Mouse (Mus musculus) right cerebral cortex, postnatal 14 days (tissue): ENCODE measurements at regions not wholly inside any gene's neighbourhood (a gene's known extent, or its start where the extent isn't known, plus 50 kb on each side); places are given as distances from the start of the nearest gene placed in this dataset.

Source experiments
- DNase-seq: peaks from one replicate; pipeline ENCODE4 v3.0.0; 2022

- DNase-seq: no peak
These were observed 745.9 kb downstream of the Tmem182 start for GRCm38 (mm10) chr1:41551271-41551670.

GRCm38 (mm10) chr1:41555607-41556006, 750.2 kb downstream of the Tmem182 start:
- no peak for DNase-seq

- DNase-seq: no peak
These were observed 753.8 kb downstream of the Tmem182 start for GRCm38 (mm10) chr1:41559101-41559665.

GRCm38 (mm10) chr1:41559991-41560390, 754.6 kb downstream of the Tmem182 start:
- DNase-seq: no peak

GRCm38 (mm10) chr1:41603471-41603870, 798.1 kb downstream of the Tmem182 start:
- no peak for DNase-seq

GRCm38 (mm10) chr1:41604996-41605747, 799.8 kb downstream of the Tmem182 start:
- DNase-seq: no peak

GRCm38 (mm10) chr1:41605748-41606131, 800.3 kb downstream of the Tmem182 start:
- no peak for DNase-seq

GRCm38 (mm10) chr1:41610783-41611182, 805.4 kb downstream of the Tmem182 start:
- DNase-seq: no peak

GRCm38 (mm10) chr1:41651804-41652203, 846.4 kb downstream of the Tmem182 start:
- no peak for DNase-seq

- DNase-seq: no peak
These were observed 846.8 kb downstream of the Tmem182 start for GRCm38 (mm10) chr1:41652210-41652609.

GRCm38 (mm10) chr1:41652646-41653427, 847.4 kb downstream of the Tmem182 start:
- DNase-seq: peak; percentile 51

- DNase-seq: no peak
These were observed 868.7 kb downstream of the Tmem182 start for GRCm38 (mm10) chr1:41674086-41674485.

- no peak for DNase-seq
These were observed 869.9 kb downstream of the Tmem182 start for GRCm38 (mm10) chr1:41675345-41675744.

GRCm38 (mm10) chr1:41705692-41706091, 900.3 kb downstream of the Tmem182 start:
- DNase-seq: no peak

- no peak for DNase-seq
These were observed 937.4 kb downstream of the Tmem182 start for GRCm38 (mm10) chr1:41742644-41743331.

- DNase-seq: no peak
These were observed 937.9 kb downstream of the Tmem182 start for GRCm38 (mm10) chr1:41743332-41743710.

- no peak for DNase-seq
These were observed 939.1 kb downstream of the Tmem182 start for GRCm38 (mm10) chr1:41744531-41744930.

GRCm38 (mm10) chr1:41759366-41759765, 936.2 kb upstream of the Pou3f3 start:
- DNase-seq: no peak
